Mouse (Mus musculus): ENCODE measurements around the gene Foxd4.
A peak's percentile ranks its signal among the peaks of the same experiment; 100 is the strongest.

The Foxd4 gene

DNA sequence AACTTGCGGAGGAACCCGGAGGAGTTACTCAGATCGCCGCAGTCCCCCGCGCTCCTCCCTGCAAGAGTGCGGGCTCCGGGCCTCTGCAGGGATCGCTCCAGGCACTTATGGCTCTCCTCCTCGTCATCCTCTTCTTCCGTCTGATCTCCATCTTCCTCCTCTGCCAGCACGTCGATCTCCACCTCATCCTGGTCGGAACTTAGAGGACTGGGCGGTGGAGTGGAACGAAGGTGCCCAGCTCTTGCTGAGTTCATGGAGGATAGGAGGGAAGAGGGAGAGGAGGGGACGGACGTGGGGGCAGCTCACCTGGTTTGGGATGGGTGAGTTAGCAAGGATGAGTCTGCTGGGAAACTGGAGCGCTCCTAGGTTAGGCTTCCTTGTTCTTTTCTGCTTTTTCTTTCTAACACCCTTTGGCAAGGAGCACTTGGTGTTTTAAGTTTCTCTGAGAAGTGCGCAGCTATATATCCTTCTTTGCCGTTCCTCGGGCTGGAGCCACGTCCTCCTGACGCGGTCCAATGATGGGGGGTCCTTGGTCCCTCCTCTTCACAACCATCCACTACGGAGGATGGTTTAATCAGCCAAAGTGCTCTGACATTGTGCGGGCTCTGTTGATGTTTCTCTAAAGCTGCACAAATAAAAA is at the start of gene Foxd4:
Foxd4 (minus strand) TSS at position 617 of the 640 bp plus-strand sequence.
- DNase-seq (ENCODE audit: low read depth): no peak

DNA sequence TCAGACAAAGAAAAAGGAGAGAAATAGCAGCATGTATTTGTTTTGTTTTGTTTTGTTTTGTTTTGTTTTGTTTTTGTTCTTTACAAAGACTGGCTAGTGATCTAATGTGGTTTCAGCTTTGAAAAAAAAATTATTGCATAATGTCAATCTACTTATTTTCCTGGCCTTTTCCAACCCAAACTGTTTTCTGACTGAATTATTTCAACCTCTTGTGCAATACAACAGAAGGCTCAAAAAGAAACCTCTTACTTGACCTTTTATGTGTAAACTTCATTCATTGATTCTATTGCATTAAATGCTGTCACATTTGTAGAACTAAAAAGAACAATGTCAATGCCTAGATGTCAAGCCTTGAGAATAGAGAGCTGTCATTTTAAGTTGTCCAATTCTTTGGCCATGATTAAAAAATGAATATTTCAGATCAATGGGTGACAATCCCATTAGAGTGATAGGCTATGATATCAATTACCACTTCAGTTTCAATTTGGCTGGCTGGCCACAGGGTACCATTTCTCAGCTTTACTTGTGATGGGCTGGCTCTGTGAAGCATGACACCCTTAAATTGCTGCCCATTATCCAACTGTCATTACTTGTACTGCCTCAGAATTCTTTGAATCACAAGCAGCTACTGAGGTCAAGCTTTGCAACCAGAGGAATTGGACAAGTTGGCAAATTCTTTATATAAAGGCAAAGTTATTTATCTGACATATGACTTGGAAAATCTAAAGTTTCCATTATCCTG is 44.7 kb upstream of the Foxd4 start:
- no peak for DNase-seq (ENCODE audit: low read depth)

DNA sequence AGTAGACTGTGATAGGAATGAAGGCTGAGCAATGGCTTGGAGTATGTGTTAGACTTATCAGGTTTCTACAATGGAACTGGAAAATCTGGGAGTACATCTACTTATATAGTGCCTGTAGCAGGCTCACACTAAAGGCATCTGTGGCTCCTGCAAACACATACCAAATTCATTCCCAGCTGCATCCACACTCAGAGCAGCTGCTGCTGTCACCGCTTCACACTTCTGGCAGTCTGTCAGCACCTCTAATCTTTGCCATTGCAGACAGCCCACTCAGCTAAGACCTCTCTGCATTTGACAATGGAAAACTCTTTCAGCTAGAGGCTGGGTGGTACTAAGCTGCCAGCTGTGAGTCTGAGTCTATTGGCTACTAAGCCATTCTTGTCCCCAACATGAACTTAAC is 36.1 kb upstream of the Foxd4 start:
- no peak for DNase-seq (ENCODE audit: low read depth)

DNA sequence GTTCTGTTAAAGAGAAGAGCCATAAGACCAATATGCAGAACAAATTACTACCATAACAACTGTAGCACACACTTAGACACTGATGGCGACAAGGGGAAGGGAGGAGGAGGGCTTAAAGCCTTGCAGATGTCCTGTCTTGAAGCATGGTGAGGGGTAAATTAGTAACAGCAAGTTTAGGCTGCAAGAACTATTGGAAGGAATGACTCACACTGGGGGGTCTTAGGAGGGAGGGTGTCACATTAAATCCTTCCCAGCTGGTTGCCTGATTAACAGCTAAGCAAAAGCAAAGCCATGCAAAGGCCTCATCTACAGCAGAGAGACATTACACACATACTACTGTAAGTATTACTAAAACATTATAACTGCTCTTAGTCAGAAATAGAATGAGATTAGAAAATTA is 28.0 kb upstream of the Foxd4 start:
- no peak for DNase-seq (ENCODE audit: low read depth)

DNA sequence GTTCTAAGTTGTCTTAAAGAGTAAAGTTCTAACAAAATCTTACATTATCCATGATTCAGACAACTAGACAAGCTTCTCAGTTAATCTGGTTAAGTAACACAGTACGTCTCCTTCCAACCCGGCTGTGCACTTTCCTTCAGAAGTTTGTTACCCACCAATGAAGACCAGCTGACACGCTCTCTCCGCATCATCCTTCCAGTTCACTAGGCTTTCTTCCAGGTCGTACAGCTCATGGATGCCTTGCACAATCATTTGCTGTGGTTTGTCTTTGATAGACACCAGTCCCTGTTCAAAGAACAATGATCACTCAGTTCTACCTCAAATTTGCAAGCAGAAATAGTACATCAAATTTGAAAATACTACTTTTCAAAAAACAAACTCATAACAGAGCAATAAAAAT is 19.9 kb upstream of the Foxd4 start:
- no peak for DNase-seq (ENCODE audit: low read depth)

DNA sequence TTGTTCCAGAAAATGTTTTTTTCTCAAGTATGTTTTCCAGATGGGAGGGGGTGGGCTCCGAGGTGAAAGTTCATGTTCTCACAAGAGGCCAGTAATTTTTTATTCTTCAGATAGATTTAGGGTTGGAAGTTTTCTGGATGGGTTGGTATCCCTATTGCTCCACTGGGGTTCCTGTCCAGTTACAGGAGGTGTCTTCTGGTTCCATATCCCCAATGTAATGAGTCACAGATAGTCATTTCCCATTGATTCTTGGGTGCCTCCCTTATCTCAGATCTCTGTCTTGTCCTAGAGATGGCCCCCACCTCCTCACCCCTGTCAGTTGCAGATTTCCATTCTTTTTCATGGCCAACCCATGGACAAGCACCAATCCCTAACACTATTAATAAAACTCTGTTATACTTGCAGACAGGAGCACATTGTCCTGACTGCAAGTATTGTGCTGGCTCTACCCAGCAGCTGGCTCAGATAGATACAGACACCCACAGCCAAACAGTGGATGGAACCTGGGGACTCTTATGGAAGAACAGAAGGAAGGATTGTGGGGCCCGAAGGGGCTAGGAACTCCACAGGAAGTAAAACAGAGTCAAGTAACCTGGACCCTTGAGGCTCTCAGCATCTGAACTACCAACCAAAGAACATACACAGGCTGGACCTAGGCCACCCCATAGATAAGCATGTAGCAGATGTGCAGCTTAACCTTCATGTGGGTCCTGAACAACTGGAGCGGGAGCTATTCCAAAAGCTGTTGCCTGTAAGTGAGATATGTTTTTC is 7.6 kb upstream of the Foxd4 start:
- DNase-seq (ENCODE audit: low read depth): no peak

DNA sequence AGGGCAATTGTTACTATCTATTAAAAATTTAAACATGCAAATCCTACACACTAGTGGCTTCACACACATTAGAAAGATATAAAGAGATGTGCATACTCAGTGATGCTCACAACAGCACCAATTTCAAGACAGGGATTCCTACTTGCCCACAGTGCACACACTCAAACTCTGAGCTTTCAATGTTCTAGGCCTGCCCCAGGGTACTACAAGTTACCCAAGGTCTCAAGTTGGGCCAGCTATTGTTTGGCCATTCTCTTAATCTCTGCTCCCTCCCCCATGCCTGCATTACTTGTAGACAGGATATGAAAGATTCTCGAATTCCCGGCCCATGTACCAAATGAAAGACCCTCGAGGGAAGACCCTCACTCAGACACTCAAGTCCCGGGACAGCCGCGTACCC is 6.7 kb upstream of the Foxd4 start:
- no peak for DNase-seq (ENCODE audit: low read depth)

DNA sequence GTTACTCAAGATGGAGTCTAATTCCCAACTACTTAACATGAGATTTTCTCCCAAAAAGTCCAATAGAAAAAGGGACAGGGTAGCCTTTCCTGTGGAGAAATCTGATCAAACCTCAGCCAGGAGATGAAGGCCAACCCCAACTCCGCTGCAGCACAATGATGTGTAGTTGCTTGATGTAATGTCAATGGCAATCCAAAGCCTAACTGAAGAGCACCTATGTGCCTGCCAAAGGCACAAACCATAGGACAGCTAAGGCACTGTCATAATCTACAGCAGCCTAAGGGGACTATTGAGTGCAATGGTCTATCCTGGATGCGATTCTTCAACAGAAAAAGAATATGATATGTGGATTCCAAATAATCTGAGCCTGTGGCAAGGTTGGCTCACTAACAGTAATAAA is 1.8 kb upstream of the Foxd4 start:
- DNase-seq (ENCODE audit: low read depth): no peak

DNA sequence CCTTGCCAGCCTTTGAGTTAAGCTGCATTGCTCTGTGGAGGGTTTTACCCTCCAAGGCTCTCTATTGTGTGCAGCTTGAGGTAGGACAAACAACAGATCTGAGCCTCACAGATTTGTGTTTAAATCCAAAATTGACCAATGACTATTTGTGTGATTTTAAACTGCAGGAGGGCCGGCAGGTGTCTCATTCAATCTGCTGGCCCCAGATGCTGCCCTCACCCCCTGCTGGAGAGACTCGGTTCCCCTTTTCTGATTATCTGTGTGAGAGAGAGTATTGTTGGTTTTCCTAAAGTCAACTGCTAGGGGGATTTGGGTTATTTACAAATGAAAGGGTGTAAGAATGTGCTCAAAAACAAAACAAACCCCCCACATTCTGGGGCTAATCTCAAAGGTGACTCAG is 1.3 kb upstream of the Foxd4 start:
- DNase-seq (ENCODE audit: low read depth): no peak

DNA sequence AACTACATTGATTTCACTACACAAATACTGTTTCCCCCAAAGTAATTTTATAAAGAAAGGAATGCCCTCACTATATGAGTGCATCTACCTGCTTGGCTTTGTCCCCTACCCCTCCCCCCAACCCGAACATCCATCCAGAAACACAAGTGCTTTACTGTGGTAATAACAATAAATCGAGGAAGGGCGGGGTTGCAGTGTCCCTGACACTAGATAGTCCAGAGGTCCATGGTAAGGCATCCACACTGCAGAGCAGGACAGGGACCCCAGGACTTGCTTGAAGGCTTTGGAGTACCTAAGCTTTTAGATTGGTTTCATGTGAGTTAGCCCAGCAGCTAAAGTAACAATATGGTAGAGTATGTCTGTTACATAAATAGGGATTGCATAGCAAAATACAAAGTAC is 669 bp upstream of the Foxd4 start:
- DNase-seq (ENCODE audit: low read depth): no peak

DNA sequence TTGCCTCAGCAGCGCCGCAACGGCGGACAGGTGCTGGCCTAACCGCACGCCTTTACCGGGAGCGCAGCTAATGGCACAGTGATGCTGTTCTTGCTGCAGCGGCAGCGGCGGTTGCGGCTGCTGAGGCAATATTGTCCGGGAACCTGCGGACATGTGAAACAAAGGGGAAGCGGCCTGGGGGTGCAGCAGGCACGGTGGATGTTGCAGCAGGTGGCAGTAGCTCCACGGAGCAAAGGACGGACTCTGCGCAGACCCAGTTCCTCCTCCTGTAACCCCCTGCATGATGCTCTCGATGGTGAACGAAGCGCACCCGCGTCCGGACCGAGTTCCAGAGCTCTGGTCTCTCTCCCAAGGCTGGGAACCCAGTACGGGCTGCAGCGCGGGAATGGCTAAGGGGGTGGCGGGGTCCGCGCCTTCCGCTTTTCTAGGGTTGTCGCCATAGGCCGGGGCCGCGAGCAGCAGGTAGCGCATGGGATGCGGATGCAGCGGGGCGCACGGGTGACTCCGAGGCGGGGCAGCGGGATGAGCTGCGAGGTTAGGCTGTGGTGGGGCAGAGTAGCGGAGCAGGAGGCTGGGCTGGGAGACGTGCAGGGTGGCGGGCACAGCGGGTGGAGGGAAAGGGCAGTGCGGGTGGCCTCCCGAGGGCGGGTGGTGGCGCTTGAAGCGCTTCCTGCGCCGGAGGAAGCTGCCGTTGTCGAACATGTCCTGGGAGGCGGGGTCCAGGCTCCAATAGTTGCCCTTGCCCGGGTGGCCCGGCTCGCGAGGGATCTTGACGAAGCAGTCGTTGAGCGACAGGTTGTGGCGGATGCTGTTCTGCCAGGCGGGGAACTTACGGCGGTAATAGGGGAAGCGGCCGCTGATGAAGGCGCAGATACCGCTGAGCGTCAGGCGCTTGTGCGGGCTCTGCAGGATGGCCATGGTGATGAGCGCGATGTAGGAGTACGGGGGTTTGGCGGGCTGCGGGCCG is 1.1 kb downstream of the Foxd4 start:
- DNase-seq (ENCODE audit: low read depth): no peak

DNA sequence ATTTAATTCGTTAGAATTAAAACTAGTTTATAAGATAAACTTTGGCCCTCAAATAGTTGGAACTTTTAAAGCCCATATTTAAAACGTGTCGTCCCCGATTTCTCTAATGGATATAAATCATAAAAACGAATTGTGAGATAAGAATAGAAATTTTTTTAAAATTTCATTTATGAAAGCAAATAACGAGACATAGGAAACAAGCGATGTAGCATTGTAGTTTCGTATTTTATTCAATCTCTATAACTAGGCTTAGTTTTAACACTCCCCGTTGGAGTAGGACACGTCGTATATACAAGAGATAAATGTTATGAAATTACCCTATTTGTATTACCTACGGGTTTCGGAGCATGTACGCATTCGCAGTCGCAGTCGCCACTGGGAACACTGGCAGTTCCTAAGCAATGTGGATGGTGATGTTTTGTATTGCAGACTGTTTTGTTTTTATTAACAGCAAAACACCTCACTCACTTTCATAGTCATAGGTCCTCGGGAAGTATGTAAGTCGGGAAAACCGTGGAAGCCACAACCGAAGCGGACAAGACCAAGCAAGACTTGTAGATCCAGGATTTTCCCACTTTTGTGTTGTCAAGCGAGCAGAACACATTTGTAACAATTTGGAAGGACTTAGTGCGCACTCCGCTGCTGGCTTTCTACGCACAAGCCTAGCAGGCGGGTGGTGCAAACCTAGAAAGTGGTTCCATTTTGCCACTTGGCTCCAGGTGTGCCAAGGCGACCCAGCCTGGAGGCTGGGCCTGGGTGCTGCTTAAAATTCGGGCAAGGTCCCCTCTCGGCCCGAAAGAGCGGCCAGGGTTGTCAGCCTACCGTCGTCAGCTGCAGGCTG is 2.0 kb downstream of the Foxd4 start:
- DNase-seq (ENCODE audit: low read depth): no peak

DNA sequence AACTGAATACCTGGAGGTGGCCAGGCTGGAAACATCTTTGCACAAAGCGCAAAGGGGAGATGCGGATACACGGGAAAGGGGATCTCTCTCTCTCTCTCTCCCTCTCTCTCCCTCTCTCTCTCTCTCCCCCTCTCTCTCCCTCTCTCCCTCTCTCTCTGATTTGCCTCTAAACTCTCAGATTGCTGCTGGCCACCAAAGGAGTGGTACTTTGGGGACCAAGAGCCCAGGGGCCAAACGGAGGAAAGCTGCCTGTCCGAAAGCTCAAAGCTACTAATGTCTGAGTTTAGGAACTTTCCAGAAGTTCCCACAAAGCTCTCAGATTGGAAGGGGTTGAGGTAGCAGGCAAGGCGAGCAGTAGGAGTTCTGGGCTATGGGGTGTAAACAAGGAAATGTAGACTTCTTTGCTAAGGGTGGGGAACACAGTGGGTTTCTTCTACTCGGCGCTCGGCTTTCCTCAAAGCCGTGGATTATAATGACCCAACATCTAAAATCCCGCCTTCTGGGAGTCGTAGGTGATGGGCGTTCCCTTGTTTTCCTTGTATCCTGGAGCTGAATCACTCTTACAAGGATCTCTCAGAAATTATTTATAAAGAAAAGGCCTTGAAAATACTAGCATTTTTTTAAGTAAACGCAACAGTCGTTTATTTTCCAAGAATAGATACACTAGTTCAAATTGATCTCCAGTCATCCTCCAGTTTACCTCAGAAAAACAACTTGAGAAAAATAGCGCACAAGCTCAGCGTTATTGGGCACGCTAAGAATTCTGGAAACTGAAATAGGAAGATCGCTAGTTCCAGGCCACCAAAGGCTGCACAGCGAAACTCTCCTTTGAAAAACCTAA is 2.9 kb downstream of the Foxd4 start:
- DNase-seq (ENCODE audit: low read depth): no peak

DNA sequence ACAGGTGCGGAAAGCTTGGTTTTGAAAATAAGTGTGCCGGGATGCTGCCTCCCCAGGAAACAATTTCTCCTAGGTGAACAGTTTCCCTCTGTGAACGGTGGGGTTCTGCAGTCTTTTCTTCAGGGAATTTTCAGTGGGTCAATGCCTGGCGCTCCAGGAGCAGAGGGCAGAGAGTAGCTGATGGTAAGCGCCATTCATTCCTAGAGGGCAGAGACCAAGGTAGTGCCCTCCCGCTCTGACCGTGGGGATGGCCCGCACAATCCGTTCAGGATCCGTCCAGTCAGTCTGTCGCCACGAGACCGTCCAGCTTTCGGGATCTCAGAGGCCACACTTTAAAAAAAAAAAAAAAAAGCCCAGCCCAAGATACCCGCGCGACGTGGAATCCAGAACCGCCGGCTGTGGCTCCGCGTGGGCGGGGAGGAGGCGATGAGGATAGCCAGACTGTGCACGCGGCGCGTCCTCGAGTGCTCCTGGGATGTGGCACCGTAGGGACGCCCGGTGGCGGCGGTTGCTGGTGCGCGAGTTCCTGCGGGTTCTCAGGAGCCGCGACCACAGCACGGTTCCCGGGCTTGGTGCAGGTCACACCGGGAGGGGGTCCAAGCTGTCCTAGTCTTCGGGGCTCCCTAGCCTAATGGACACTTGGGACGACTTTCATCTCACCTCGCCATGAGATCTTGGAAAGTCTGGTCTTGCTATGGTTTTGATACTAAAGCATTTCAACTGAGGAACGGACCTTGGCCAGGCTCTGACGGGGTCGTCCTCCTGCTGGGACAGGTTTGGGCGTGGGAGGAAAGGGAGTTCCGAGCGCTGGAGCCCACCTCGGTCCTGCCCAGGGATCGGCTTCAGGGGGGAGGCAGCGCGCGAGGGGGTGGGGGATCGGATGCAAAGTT is 3.7 kb downstream of the Foxd4 start:
- DNase-seq (ENCODE audit: low read depth): no peak

DNA sequence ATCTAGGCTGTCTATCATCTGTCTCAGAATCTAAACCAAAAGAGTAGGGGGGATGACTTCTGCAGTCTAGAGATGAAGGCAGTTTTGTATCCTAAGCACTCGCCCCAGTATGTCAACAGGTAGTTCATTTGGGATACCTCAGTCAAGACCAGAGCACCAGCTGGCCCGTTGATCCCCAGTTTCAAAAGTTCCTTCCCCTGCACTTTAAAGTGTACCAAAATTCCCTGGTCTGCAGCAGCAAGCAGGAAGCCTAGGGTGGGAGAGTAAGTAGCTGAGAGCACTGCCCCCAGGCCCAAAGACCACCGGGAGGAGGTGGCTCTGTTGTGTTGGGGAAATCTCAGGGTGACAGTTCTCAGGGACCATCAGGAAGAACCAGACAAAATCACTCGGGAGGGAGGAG is 4.5 kb downstream of the Foxd4 start:
- DNase-seq (ENCODE audit: low read depth): no peak

DNA sequence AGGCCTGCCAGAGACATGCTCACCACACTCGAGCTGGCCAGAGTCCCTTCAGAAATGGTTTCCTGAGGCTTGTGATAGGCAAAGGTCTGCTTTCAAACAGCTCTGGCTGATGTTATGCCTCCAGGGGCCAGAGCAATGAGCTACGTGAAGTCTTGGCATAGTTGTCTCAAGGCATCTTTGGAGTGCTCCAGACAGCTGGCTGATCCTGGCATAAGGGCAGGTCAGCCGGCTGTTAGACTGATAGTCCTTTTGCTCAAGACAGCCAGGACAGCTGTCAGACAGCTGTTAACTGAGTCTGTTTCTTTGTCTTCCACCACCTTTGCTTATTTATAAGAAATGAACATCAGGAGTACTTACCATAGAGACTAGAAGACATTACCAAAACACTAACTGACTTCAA is 14.1 kb downstream of the Foxd4 start:
- DNase-seq (ENCODE audit: low read depth): no peak

DNA sequence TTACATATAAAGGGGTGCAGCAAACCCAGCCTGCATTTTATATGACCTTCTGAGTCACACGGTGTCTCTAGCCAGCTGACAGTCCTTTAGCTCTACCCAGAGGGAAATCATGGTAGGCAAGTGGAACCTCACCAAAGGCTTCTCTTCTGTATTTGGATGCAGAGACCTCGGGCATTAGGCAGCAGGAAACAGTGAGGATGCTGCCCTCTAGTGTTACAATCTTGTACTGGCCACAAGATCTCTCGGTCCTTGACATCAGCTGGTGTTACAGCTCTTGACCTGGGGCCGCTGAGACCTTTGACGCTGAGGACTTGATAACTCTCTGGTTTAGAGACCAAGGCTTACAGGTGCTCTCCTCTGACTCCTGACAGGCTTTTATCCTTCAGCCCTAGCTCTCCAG is 15.5 kb downstream of the Foxd4 start:
- peak; percentile 27 for DNase-seq (ENCODE audit: low read depth)

DNA sequence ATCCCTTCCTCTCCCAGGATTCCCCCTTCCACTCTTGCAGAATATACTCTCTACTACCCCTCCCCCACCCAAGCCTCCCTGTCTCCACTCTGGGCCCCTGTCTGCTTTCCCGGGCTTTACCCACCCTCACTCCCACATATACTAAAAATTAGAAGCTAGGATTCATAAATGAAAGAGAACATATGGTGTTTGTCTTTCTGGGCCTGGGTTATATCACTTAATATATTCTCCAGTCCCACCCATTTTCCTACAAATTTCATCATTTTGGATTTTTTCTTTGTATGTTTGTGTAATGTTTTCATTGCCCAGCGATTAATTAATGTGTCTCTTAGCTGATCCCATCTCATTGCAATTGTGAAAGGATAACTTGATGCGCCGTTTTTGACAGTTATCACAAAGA is 19.8 kb downstream of the Foxd4 start:
- no peak for DNase-seq (ENCODE audit: low read depth)

Data from fibroblast of lung, adult 2 months (primary cell).